Mouse (Mus musculus): ENCODE measurements around the gene Gm8906. TPM values are rescaled to one million over a fixed set of nuclear protein-coding genes. Genes with fewer than 3 reads are reported as not detected.

The Gm8906 gene
- polyA plus RNA-seq (2017; shearing (Covaris generic)) = not detected

GRCm38 (mm10) chr5:11502385-11502784 lies at the start of gene Gm8906:
Gene Gm8906, plus strand, starts transcription at chr5:11502685.

Other genes with a start within 250 kb of the Gm8906 start
- gene Gm8890, start 246.7 kb upstream of the Gm8906 start, polyA plus RNA-seq (2017; shearing (Covaris generic)) = not detected
- gene Speer1, start 161.2 kb upstream of the Gm8906 start, polyA plus RNA-seq (2017; shearing (Covaris generic)) = 0.47 TPM
- gene Gm8897, start 86.3 kb upstream of the Gm8906 start, polyA plus RNA-seq (2017; shearing (Covaris generic)) = not detected
- gene Gm6460, start 92.2 kb downstream of the Gm8906 start, polyA plus RNA-seq (2017; shearing (Covaris generic)) = 0.35 TPM
- gene Gm8922, start 179.3 kb downstream of the Gm8906 start, polyA plus RNA-seq (2017; shearing (Covaris generic)) = not detected

Measured in CD4-positive, CD25-positive, alpha-beta regulatory T cell (primary cell).